Mouse (Mus musculus) thymus, adult 18-20 months (tissue): Measurements from ENCODE around the gene C8a.

Source experiments
- DNase-seq, 2 experiments: peaks; one replicate each; pipeline ENCODE4 v3.0.0; 2022; ENCODE audit warnings: mixed read lengths in 2 of 2

Gene C8a

GRCm38 (mm10) chr4:104876323-104876722 lies at the start of gene C8a:
C8a (minus strand) TSS chr4:104876398.
- no peak for DNase-seq

- no peak for DNase-seq
Measured at GRCm38 (mm10) chr4:104925383-104925782, 49.2 kb upstream of the C8a start.

GRCm38 (mm10) chr4:104918017-104918416 lies 41.8 kb upstream of the C8a start:
- no peak for DNase-seq

- DNase-seq = no peak
Measured at GRCm38 (mm10) chr4:104914711-104915247, 38.6 kb upstream of the C8a start.

- DNase-seq = no peak
Measured at GRCm38 (mm10) chr4:104913291-104914129, 37.3 kb upstream of the C8a start, which contains the start of gene Fyb2. Fyb2 (plus strand) TSS chr4:104913456.

- DNase-seq = peak; percentile 5 to 12
Measured at GRCm38 (mm10) chr4:104911685-104912084, 35.5 kb upstream of the C8a start.

GRCm38 (mm10) chr4:104905049-104905448 lies 28.9 kb upstream of the C8a start:
- no peak for DNase-seq

- DNase-seq = no peak
Measured at GRCm38 (mm10) chr4:104902836-104903235, 26.6 kb upstream of the C8a start.

GRCm38 (mm10) chr4:104894004-104894734 lies 18.0 kb upstream of the C8a start:
- no peak for DNase-seq

- no peak for DNase-seq
Measured at GRCm38 (mm10) chr4:104893588-104893987, 17.4 kb upstream of the C8a start.

GRCm38 (mm10) chr4:104891708-104892107 lies 15.5 kb upstream of the C8a start:
- no peak for DNase-seq

- no peak for DNase-seq
Measured at GRCm38 (mm10) chr4:104888499-104889262, 12.5 kb upstream of the C8a start.

- no peak for DNase-seq
Measured at GRCm38 (mm10) chr4:104887486-104887885, 11.3 kb upstream of the C8a start.

GRCm38 (mm10) chr4:104875832-104876231 lies 366 bp downstream of the C8a start:
- no peak for DNase-seq

GRCm38 (mm10) chr4:104870196-104870595 lies 6.0 kb downstream of the C8a start:
- no peak for DNase-seq

GRCm38 (mm10) chr4:104869581-104869980 lies 6.6 kb downstream of the C8a start:
- no peak for DNase-seq

- no peak for DNase-seq
Measured at GRCm38 (mm10) chr4:104864397-104864796, 11.8 kb downstream of the C8a start.

- no peak for DNase-seq
Measured at GRCm38 (mm10) chr4:104861241-104861640, 15.0 kb downstream of the C8a start.

GRCm38 (mm10) chr4:104857823-104858222 lies 18.4 kb downstream of the C8a start:
- DNase-seq = no peak

- no peak for DNase-seq
Measured at GRCm38 (mm10) chr4:104857029-104857428, 19.2 kb downstream of the C8a start, which contains the start of gene Gm17662. Gm17662 (plus strand) TSS chr4:104857329.

- no peak for DNase-seq
Measured at GRCm38 (mm10) chr4:104855216-104855615, 21.0 kb downstream of the C8a start.

- no peak for DNase-seq
Measured at GRCm38 (mm10) chr4:104843546-104843945, 32.7 kb downstream of the C8a start.

- no peak for DNase-seq
Measured at GRCm38 (mm10) chr4:104842204-104842603, 34.0 kb downstream of the C8a start.
